Mouse (Mus musculus) E14TG2a.4 (cell line): ENCODE data around the gene Nsun2.

ENCODE experiments used
- CTCF ChIP-seq: conservative IDR thresholded peaks from 2 replicates; pipeline ENCODE4 v1.5.1; 2014; ENCODE audit warnings: low read length
- POU5F1 ChIP-seq: IDR thresholded peaks from 2 replicates; pipeline ENCODE4 v1.6.1; 2014; ENCODE audit warnings: low read length, borderline replicate concordance

DNA sequence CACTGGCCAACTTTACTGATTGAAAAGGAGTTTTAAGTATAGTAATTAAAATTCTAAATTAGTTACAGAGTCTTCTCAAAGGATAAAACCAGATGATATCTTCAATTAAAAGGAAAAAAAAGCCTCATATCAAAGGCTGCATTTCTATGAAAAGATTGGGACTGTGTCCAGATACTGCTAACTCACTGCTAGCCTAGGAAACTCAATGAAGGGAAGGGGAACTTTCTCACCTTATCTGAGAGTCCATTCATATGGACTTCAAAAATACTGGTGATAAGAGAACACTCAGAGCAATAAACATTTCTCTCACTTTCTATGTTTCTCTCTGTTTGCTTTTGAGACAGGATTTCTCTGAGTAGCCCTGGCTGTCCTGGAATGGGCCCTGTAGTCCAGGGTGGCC lies 31.0 kb downstream of the Nsun2 start:
- TF ChIP-seq CTCF (no peak), POU5F1 (no peak)
